Mouse (Mus musculus): ENCODE results near the gene Lrp8.

Lrp8 gene

DNA sequence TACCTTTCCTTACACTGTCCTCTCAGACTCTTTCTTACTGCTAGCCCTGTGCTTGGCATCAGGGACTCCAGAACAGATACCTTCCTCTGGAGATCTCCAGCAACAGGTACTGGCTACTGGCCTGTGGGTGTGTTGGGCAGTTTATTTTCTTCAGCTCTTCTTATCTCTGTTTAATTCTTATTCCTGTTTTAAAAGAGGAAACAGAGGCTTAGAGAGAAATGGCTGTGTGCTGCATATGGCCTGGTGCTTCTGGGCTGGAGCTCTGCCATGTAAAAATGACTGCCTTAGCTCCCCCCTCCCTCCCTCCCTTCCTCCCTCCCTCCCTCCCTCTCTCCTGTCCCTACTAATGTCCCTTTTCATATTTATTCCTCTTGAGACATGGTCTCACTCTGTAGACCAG, 6.6 kb downstream of the Lrp8 start:
- no peak for DNase-seq

DNA sequence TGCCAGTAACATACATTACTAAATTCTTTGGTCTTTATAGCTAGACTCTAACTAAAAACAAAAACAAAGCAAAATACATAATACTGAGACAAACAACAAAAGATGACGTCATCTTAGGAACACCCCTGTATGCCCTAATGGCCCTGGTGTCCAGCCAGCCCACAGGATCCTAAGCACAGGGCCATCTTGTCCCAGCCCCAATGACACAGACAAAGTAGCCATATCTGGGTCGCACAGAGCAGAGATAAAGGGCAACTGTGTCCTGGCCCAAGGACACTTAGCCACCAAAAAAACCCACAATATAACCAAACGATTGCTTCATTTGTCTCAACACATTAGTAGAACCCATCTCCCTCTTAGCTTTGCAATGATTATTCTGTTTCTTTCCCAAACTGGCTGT, 8.9 kb downstream of the Lrp8 start:
- DNase-seq = no peak

DNA sequence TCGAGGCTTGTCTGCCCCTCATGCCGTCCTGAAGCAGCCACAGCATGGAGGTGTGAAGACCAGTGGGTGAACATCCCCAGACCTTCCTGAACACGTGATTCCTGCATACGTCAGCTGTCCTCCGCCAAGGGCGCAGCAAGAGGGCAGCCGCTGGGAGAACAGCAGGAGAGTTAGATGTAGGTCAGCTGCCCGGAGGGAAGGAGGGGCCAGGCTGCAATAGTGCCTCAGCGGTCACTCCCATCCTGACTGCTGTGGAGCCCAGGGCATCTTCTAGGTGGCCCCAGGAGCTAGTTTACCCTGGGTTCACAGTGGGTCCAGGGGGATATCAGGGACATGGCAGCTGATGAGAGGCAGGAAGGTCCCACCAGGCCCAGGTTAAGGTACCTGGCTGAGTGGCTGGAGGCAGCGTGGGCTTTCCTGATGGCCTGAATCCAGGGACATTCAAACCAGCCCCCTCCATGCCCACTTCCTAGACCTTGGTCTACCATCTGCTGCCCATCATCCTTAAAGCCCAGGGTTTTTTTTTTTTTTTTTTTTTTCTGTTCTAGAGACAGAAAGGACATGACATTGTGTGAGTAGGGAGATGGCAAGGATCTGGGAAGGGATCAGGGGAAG, 9.8 kb downstream of the Lrp8 start:
- no peak for DNase-seq

DNA sequence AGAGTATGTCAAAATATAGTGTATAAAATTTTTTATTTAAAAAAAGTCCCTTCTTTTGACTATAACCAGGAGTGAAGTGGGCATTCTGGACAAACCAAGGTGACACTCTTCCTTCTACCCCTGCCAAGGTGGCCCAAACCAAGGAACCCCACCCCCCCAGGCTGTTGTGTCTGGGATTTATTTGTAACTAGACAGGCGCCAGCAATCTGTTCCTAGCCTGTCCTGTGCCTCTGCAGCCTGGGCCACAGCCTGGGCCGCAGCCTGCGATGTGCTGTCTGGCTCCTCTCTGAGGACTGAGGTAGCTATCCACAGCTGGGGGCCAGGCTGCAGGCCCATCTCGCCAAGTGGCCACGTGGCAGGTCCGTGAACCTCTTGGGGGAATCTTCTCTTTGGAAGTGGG, 10.3 kb downstream of the Lrp8 start:
- no peak for DNase-seq

DNA sequence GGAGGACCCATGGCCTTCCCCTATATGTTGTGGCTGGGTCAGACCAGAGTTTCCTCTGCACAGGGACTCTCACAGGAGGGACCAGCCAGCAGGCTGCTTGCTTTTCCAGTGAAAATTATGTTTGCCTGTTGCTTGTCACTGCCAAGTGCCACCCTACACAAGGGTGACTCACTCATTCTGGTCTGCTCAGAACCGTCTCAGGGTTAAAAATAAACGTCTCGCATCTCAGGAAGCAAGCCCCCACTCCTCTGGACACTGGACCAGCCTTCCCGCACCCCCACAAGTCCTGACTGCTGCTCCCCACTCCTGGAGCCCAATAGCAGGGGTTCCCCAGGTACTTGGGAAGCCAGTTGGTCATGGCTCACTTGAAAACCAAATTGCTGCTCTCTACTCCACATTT, 14.4 kb downstream of the Lrp8 start:
- no peak for DNase-seq

DNA sequence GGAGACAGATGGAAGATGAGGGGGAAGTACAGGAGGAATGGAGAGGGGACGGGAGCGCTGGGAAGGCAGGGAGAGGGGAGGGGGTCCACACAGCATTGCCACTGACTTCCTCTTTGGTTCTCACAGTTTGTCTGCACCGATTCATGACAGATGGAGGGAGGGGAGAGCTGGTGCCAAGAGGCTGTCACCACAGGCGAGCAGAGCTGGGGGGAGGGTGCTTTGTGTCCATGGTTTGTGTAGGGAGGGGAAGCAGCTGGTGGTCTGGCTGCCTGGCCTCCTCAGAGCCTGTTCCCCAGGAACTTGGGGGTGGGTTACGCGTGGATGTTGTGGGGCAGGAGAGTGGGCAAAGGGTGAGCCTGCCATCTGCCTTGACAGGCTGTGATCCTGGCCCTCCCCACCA, 15.4 kb downstream of the Lrp8 start:
- DNase-seq = no peak

DNA sequence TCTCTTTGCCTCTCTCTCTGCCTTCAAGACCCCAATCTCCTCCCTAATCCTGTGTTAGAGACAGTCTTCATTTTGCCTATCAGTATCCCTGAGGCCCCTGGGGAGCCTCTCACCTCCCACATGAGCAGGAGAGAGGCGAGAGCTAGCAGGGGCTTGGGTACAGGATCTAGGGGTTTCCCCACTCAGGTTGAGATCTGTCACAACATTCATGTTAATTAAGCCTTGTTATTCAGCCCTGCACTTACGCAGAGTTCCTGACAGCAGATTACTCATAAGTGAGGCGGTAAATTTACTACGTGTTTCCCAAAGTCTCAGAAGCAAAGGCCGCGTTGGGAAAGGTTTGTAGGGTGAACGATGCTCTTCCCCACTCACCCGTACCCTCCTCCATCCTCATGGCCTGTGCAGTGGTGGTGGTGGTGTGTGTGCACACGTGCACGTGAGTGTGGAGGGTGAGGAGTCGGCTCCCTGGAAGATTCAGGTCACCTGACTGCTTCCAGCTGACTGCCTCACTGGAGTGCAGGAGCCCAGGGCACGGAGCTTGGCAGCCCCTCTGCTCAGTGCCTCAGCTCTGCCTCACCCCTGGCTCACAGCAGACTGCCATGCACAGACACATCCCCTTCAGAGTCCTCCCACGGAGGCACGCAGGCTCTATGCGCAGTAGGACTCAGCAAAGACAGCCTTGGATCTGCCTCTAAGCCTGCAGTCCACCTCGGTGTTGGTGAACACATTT, 18.1 kb downstream of the Lrp8 start:
- DNase-seq = no peak

DNA sequence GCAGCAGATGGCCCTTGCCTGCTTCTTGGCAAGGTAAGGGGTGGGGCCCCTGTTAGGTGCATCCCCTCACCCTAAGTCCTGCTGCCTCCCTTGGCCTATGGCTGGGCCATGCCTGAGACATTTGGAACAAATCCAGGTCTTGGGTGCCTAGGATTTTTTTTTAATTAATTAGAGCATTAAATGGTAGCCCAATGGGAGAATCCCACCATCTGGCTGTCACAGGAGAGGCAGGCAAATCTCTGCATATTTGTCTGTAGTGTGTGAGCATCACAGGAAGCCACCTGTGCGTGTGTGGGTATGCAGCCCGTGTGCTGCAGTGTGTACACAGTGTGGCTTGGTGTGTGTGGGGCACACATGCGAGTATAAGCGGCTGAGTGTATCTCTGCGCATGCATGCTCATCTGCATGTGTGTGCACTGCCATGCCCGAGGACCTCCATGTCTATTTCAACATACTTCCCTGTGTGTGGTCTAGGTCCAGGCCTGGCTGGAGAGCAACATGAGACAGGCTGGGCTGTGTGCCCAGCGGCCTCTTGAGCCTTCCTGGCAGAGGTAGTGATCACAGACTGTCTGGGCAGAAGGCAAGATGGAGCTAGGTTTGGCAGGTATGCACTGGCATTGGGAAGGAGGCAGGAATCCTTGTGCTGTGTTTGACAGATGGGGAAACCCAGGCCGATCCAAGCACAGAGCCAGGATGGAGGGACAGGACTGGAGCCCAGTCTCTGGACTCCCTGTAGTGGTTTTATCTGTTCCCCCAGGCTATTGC, 19.0 kb downstream of the Lrp8 start:
- DNase-seq = no peak

DNA sequence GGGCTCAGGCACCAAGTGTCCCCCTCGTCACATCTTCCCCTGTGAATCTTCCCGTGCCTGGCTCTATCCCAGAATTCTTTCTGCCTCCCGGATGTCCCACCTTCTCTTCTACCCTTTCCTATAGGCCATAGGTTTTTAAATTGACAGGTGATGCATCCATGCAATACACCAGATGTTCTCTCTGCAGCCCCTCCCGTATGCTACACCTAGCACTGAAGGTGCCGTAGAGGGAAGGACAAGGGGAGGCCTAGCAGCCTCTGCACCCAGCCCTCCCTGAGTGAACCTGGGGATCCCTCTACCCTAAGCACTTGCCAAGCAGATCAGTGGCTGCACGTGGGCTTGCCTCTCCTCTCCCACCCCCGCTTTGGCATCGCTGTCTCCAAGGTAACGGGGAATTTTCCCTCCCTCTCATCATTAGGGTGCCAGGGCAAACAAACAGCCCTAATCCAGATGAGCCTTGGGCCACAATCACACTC, 20.9 kb downstream of the Lrp8 start:
- no peak for DNase-seq

DNA sequence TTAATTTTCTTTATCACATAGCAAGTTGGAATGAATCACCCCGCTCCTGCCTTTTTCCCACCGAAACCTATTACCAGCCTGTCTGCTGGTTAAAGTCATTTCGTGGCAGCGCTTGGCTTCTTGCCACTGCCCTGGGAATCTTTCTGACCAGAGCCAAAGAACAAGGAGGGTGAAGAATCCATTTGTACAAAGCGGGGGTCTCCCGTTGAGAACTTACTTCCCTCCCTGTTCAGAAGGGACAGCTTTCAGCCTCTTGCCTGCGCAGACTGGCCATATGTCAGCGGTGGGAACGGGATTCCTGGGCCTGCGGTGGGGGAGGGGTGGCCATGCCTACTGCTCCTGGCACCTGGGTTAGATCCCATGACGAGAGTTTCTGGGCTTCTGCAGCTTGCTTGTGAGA, 21.4 kb downstream of the Lrp8 start:
- no peak for DNase-seq

DNA sequence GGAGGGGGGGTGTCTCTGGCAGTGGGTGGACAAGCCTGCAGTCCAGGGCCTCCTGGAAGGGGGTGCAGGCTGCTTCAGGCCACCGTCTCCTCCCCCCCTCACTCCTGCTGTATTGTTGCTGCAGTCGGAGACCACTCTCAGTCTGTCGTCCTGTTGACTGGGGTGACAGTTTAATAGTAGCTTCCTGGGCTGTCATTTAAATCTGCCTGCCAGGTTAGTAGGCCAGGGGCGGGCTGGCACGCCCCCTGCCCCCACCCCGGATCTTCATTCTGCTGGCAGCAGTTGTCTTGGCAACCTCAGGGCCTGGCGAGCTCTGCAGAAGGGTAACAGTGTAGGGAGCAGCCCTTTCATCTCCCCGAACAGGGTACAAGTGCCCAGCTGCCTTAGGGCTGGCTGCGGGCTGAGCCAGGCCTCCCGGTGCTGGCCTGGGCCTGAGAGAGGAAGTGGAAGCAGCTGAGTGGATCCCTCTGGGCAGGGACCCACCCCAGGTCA, 26.7 kb downstream of the Lrp8 start:
- DNase-seq = peak; percentile 62

DNA sequence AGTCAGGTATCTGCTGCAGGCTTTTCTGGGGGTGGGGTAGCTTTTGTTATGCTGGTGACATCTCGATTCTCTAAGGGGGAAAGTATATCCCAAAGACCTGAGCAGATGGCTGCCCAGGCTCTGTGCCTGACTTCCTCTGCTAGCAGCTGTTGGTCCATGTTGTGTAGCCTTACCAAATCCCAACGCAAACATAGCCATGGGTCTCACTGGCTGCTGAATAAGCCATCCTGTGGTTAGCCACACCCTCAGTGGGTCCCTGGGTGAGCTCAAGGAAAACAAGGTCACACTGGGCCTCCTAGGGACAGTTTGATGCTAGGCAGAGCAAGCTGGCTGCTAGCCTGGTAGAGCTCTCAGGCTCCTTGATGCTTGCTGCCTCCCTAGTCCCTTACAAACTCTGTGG, 27.6 kb downstream of the Lrp8 start:
- no peak for DNase-seq

DNA sequence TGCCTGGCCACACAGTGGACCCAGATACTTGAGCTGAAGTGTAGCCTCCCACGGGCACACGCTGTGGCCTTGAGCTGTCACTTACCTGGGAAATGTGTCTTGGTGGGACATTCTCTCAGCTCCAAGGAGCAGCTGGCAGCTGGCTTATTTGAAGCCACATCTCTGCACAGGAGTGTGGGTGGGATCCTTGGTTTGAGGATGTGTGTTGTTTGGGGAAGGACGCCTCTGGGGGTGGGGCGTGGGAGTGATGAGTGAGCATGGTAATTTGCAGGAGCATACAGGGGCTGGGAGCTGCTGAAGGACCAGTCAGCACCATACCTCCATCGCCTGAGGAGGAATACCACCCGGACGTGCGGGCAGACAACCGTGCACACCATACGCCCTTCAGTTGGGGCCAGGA, 28.1 kb downstream of the Lrp8 start:
- DNase-seq = no peak

DNA sequence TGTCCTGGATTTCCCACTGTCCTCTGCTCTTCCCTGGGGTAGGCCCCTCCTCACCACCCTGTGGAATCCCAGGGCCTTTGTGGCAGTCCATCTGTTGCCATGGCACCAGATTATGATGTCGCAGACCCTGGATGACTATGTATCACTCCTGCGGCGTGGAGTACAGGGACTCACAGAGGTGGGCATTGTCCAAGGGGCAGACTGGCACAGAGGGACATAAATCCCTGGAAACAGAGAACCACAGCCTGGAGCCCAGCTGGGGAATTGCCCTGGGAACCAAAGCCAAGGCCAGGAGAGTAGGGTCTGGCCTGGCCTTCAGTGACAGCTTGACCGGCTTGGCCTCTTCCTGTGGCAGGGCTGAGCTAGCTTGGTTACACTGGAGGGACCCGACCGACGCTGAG, 28.8 kb downstream of the Lrp8 start:
- DNase-seq = no peak

DNA sequence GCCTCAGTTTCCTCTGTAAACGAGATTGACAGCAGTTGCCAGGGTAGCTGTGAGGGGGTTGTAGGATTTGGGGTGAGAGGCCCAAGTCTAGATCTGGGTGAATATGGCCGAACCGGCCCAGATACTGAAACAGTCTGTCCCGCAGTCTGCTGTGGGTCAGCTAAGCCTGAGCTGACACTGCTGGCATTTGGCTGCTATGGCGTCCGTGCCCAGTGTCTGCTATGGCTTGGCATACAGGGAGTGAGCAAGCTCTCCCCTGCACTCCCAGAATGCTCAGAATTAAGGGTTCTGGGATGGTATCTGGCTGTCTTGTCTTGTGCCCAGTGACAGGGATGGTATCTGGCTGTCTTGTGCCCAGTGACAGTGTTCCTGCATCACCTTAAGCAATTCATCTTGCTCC, 29.6 kb downstream of the Lrp8 start:
- no peak for DNase-seq

DNA sequence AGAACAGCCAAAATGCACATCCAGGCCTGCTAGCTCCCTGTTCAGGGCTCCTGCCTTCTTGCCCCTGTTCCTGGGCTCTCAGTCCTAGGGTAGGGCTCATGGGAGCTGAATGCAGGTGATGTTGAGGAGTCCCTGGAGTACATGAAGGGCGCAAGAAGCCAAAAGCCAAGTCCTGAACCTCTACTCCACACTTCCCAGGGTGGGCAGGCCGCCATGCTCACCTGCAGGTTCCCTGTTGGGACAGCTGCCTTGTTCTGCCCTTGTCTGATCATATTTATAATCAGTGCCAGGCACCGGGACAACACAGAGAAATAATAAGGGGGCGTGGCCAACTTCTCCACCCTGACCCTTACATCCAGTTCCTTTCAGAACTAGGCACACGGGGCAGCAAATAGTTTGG, 31.5 kb downstream of the Lrp8 start:
- no peak for DNase-seq

DNA sequence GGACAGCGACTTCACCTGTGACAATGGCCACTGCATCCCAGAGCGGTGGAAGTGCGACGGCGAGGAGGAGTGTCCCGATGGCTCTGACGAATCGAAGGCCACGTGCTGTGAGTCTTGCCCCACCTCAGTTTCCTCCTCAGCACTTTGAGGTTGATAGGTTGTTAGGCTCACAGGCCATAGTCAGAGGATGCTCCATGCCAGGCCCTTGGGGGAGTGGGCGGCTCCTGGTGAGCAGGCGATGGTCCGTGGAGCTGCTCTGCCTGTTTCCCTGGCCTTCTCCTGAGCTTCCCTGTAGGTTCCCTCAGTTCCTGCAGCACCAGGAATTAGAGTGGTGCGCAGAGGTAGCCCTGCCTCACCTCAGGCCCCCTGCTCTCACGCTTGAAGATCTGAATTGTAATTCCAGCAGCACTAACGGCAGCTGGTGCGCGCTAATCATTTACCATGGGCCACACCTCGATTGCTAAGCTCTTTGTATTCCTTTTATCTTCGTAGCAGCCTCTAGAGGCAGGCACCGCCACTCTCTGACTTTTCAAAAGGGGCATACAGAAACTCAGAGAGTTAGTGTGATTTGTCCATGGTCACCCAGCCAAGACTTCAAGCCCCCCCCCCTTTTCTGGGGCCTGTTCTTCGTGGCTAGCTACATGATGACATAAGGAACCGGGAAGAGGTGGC, 32.7 kb downstream of the Lrp8 start:
- DNase-seq = no peak

DNA sequence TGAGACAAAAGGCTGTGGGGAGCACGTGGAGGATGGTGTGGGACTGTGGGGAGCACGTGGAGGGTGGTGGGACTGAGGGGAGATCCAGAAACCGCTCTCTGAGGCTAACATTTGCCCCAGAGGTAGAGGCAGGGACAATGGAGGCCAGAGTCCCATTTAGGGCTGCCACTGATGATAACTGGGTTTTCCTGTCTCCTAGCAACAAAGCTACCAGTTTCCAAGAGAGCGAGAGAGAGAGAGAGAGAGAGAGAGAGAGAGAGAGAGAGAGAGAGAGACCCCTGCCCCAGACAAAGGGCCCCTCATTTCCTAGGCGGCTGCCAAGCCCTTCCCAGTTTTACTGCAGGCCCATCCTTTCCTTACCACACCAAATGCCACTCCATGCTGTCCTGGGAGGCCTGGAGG, 33.4 kb downstream of the Lrp8 start:
- DNase-seq = no peak

DNA sequence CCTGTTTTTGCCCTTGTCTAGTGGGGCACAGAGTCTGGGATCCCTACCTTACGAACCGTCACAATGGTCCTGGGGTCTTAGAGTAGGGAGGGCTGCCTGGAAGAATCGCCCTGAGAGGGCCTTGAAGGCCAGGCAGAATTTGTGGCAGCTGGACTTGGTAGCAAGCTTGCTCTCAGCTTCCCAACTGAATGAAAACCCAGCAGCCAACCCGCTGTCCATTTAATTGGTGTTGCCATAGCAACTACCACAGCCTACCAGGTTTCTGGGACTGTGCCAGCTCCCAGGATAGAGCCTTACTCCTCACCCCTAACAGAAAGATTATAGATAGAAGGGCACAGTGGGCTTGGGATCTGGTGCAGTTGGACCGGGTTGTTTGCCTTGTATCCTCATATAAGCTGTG, 34.7 kb downstream of the Lrp8 start:
- DNase-seq = no peak

DNA sequence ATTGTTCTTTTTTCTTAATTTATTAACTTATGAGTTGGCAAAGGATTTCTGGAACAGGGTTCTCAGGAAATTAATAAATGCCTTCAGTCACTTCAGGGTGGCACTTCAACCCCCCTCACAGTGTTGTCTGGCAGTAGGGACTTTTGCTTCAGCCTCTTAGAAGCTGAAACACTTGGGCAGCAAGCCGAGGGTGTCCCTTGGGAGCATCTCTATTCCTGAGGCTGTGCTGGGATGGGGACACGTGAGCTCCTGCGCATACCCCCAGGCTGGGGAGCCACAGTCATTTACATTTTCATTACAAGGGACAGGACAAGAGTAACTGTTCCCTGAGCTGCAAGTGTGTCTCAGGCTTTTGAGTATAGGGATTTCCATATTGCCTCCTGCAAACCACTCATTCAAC, 35.8 kb downstream of the Lrp8 start:
- no peak for DNase-seq

DNA sequence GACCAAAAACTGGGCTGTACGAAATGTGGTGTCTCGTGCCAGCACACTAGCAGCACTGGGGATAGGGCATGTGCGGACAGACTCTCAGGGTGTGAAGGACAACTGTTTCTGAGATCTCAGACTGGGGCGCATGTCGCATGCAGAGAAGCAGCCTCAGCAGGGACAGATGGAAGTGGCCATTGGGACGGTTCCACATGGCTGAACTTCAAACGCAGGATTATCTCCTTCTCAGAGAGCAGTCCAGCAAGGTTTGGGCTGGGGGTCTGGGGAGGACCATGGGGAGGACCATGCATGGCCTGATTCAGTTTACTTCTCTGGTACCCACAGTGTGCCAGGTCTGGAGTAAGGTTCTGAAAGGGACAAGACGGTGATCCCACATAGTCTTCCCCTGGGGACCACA, 41.6 kb downstream of the Lrp8 start:
- DNase-seq = no peak

DNA sequence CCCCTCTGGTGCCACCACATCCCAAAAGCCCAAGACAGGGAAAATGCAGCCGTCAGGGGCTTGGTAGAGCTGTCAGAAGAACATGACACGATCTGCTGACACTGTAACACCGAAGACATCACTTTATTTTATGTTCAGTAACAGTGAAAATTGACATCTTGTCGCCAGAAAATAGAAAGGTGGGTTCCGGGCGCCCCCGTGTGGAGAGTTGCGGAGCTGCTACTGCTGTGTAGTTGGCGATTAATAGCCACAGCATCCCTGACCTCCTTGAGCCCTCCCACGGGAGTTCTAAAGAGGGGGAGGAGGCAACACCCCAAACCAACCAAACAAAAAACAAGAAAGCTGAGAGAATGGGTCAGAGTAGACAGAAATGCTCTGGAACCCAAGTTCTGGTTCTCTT, 42.9 kb downstream of the Lrp8 start:
- peak; percentile 89 for DNase-seq

DNA sequence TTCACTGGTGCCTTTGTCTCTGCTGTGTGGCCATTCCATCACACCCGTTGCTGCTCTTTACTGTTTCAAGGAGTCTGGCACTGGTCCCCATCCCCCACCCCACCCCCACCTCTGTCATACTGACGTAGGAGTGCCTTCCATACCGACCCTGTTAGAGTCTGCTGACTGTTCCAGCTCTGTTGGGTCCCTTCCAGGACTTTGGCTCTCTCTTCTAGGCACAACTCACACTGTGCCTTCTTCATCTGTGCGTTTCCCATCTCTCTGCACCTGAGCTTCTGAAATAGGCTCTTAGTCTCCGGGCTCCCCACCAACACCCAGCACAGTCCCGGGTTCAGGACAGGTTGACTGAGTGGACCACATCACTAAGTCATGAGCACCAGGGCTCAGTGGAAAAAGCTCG, 44.7 kb downstream of the Lrp8 start:
- DNase-seq = no peak

DNA sequence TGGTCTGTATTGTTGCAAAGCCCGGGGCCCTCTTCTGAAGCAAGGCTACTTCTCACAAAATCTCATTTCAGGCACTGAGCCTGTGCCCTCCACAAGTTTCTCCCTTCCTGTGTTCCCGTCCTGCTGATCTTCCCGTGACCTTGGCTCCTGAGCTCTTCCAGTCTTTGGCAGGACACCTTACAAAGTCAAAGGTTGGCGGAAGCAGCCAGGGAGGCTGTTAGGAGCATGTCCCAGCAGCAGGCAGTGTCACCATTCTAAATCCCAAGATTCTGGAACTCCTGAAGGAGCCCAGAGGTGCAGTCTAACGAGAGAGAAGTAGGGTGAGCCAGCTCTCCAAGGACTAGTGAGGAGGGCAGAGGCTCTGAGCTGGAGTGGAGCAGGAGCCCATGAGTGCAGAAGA, 46.5 kb downstream of the Lrp8 start:
- no peak for DNase-seq
